Mouse (Mus musculus) stomach, embryonic 16.5 days (tissue): Measurements from ENCODE around the gene Pomt1. TPM values are rescaled to one million over a fixed set of nuclear protein-coding genes. Genes with fewer than 3 reads are reported as not detected.

Experiments
- ATAC-seq: fragments of 200-750 bp; cut with Nextera tagmentation; 2 replicates; pipeline ENCODE4 v1.8.0; 2017; ENCODE audit warnings: moderate number of reproducible peaks, moderate TSS enrichment; ENCODE audit not compliant: insufficient read depth, low FRiP score
- H3K27ac ChIP-seq: fragments of 300-500 bp; sonication (generic); 2 replicates; pipeline ENCODE4 v1.5.1; 2014; ENCODE audit warnings: low read length
- H3K27me3 ChIP-seq: fragments of 300-500 bp; sonication (generic); 2 replicates; pipeline ENCODE4 v1.6.1; 2014; ENCODE audit warnings: low read length, control low read depth, mixed read lengths; ENCODE audit not compliant: control insufficient read depth, insufficient read depth
- H3K36me3 ChIP-seq: fragments of 300-500 bp; sonication (generic); 2 replicates; pipeline ENCODE4 v1.6.1; 2014; ENCODE audit warnings: low read length; ENCODE audit not compliant: control insufficient read depth, insufficient read depth
- H3K4me1 ChIP-seq: fragments of 300-500 bp; sonication (generic); 2 replicates; pipeline ENCODE4 v1.6.1; 2014; ENCODE audit warnings: low read length, control low read depth, mixed read lengths; ENCODE audit not compliant: control insufficient read depth, insufficient read depth
- H3K4me2 ChIP-seq: fragments of 300-500 bp; sonication (generic); 2 replicates; pipeline ENCODE4 v1.6.1; 2014; ENCODE audit warnings: low read depth, low read length, mixed read lengths
- H3K4me3 ChIP-seq: fragments of 300-500 bp; sonication (generic); replicated peaks from 2 replicates; pipeline ENCODE4 v1.5.1; 2014; ENCODE audit warnings: mild to moderate bottlenecking, low read length
- H3K9ac ChIP-seq: fragments of 300-500 bp; sonication (generic); 2 replicates; pipeline ENCODE4 v1.6.1; 2014; ENCODE audit warnings: low read length
- H3K9me3 ChIP-seq: fragments of 300-500 bp; sonication (generic); replicated peaks from 2 replicates; pipeline ENCODE4 v1.6.1; 2016; ENCODE audit warnings: low read length, control low read depth; ENCODE audit not compliant: control insufficient read depth
- WGBS: fragments of 180-500 bp; shearing (Covaris S2); extraction: QIAGEN DNeasy Blood & Tissue Kit; methylation state at CpG from one replicate; pipeline ENCODE4 v1.1.7; 2014; 5-methylcytosine and 5-hydroxymethylcytosine counted together
- polyA plus RNA-seq: library from polyadenylated mRNA; unstranded; fragments of >200 nt; fragmentation: Nextera tagmentation; extraction: Ambion mirVana; gene quantifications from 2 replicates; pipeline ENCODE4 v1.2.1, GENCODE M21; 2015

The Pomt1 gene
- 23.6 and 24.0 TPM in 2 replicates for polyA plus RNA-seq

GRCm38 (mm10) chr2:32235886-32236759 is at the start of gene Pomt1:
Pomt1 (plus strand) TSS chr2:32236590.
- Histone ChIP-seq H3K9ac (peak within 1 kb of the TSS; percentile 83), H3K4me3 (peak within 1 kb of the TSS; percentile 73), H3K27ac (peak within 1 kb of the TSS; percentile 95), H3K27me3 (no peaks in the 10 kb centered on the region), H3K36me3 (peaks cover 18% of the 10 kb centered on the region), H3K4me1 (peaks cover 12% of the 10 kb centered on the region), H3K4me2 (peak within 1 kb of the TSS; percentile 92), H3K9me3 (no peaks in the 10 kb centered on the region)
- ATAC-seq: peak; percentile 92
- under 1% methylated on average over 54 of the region's 54 CpGs for WGBS

- 81% methylated on average over 13 of the region's 13 CpGs for WGBS
- H3K9me3 ChIP-seq: no peaks in the 10 kb centered on the region
- no peak overlapping the region for H3K4me3 ChIP-seq
- peaks cover 12% of the 10 kb centered on the region; the same call in 1 of the 2 replicates for H3K36me3 ChIP-seq
- no peak overlapping the region for H3K27ac ChIP-seq
- no peaks in the 10 kb centered on the region for H3K27me3 ChIP-seq
- ATAC-seq: no peak
- peaks cover 13% of the 10 kb centered on the region for H3K4me1 ChIP-seq
- no peak overlapping the region for H3K4me2 ChIP-seq
- H3K9ac ChIP-seq: no peak overlapping the region
Measured at GRCm38 (mm10) chr2:32187019-32187551, 49.3 kb upstream of the Pomt1 start.

GRCm38 (mm10) chr2:32187649-32188048 is 48.7 kb upstream of the Pomt1 start:
- 88% methylated on average over 7 of the region's 7 CpGs for WGBS
- H3K27me3 ChIP-seq: no peaks in the 10 kb centered on the region
- H3K4me2 ChIP-seq: no peak overlapping the region
- no peak overlapping the region for H3K9ac ChIP-seq
- H3K36me3 ChIP-seq: peaks cover 12% of the 10 kb centered on the region
- no peak overlapping the region for H3K27ac ChIP-seq
- H3K4me3 ChIP-seq: no peak overlapping the region
- H3K4me1 ChIP-seq: peaks cover 7% of the 10 kb centered on the region
- no peaks in the 10 kb centered on the region for H3K9me3 ChIP-seq
- no peak for ATAC-seq

- Histone ChIP-seq H3K4me2 (no peak overlapping the region), H3K27ac (no peak overlapping the region), H3K27me3 (no peaks in the 10 kb centered on the region), H3K9me3 (no peaks in the 10 kb centered on the region), H3K9ac (no peak overlapping the region), H3K36me3 (peaks cover 20% of the 10 kb centered on the region), H3K4me3 (no peak overlapping the region), H3K4me1 (no peaks in the 10 kb centered on the region)
- ATAC-seq: no peak
- 86% methylated on average over 5 of the region's 5 CpGs for WGBS
Measured at GRCm38 (mm10) chr2:32189060-32189681, 47.2 kb upstream of the Pomt1 start.

GRCm38 (mm10) chr2:32190620-32191019 is 45.8 kb upstream of the Pomt1 start:
- Histone ChIP-seq H3K27ac (no peak overlapping the region), H3K4me1 (no peaks in the 10 kb centered on the region), H3K4me2 (no peak overlapping the region), H3K9me3 (no peaks in the 10 kb centered on the region), H3K27me3 (no peaks in the 10 kb centered on the region), H3K4me3 (no peak overlapping the region), H3K36me3 (peaks cover 33% of the 10 kb centered on the region), H3K9ac (no peak overlapping the region)
- no peak for ATAC-seq
- WGBS: 80% methylated on average over 1 of the region's 1 CpGs

GRCm38 (mm10) chr2:32191872-32192507 is 44.4 kb upstream of the Pomt1 start:
- H3K4me3 ChIP-seq: no peak overlapping the region
- no peak overlapping the region for H3K27ac ChIP-seq
- 81% methylated on average over 17 of the region's 18 CpGs for WGBS
- no peaks in the 10 kb centered on the region for H3K27me3 ChIP-seq
- no peak for ATAC-seq
- peaks cover 43% of the 10 kb centered on the region for H3K36me3 ChIP-seq
- H3K9me3 ChIP-seq: no peaks in the 10 kb centered on the region
- H3K4me1 ChIP-seq: no peaks in the 10 kb centered on the region
- no peak overlapping the region for H3K9ac ChIP-seq
- no peak overlapping the region for H3K4me2 ChIP-seq

- no peaks in the 10 kb centered on the region for H3K27me3 ChIP-seq
- 81% methylated on average over 11 of the region's 11 CpGs for WGBS
- H3K27ac ChIP-seq: no peak overlapping the region
- H3K9me3 ChIP-seq: no peaks in the 10 kb centered on the region
- H3K36me3 ChIP-seq: peaks cover 45% of the 10 kb centered on the region
- H3K4me3 ChIP-seq: no peak overlapping the region
- H3K4me1 ChIP-seq: no peaks in the 10 kb centered on the region
- no peak for ATAC-seq
- no peak overlapping the region for H3K4me2 ChIP-seq
- no peak overlapping the region for H3K9ac ChIP-seq
Measured at GRCm38 (mm10) chr2:32198977-32199376, 37.4 kb upstream of the Pomt1 start.

GRCm38 (mm10) chr2:32200033-32200432 is 36.4 kb upstream of the Pomt1 start:
- no peak overlapping the region for H3K27ac ChIP-seq
- no peak for ATAC-seq
- no peaks in the 10 kb centered on the region for H3K9me3 ChIP-seq
- H3K4me2 ChIP-seq: no peak overlapping the region
- H3K36me3 ChIP-seq: peaks cover 43% of the 10 kb centered on the region
- no peaks in the 10 kb centered on the region for H3K4me1 ChIP-seq
- no peak overlapping the region for H3K9ac ChIP-seq
- no peaks in the 10 kb centered on the region for H3K27me3 ChIP-seq
- 91% methylated on average over 4 of the region's 4 CpGs for WGBS
- H3K4me3 ChIP-seq: no peak overlapping the region

GRCm38 (mm10) chr2:32200712-32201111 is 35.7 kb upstream of the Pomt1 start:
- no peak for ATAC-seq
- Histone ChIP-seq H3K9ac (no peak overlapping the region), H3K4me3 (no peak overlapping the region), H3K9me3 (no peaks in the 10 kb centered on the region), H3K4me1 (no peaks in the 10 kb centered on the region), H3K4me2 (no peak overlapping the region), H3K36me3 (peaks cover 43% of the 10 kb centered on the region), H3K27ac (no peak overlapping the region), H3K27me3 (no peaks in the 10 kb centered on the region)
- 79% methylated on average over 11 of the region's 11 CpGs for WGBS
